Mouse (Mus musculus) lung, postnatal 0 days (tissue): ENCODE results near the gene Smarca4.

Experiments used
- CTCF ChIP-seq: IDR thresholded peaks from 2 replicates; pipeline ENCODE4 v1.5.1; 2016; ENCODE audit warnings: antibody characterized with exemption, mild to moderate bottlenecking
- EP300 ChIP-seq: IDR thresholded peaks from 2 replicates; pipeline ENCODE4 v1.6.1; 2016; ENCODE audit warnings: antibody characterized with exemption, mild to moderate bottlenecking, control low read depth

GRCm38 (mm10) chr9:21677706-21678105, 61.7 kb downstream of the Smarca4 start:
- no peak for TF ChIP-seq EP300
- TF ChIP-seq CTCF, result no peak
